ENCODE assay signal across 10 mouse cellular contexts in genomic region chr7:116294961-116295360, GRCm38 (mm10). TPM values are rescaled to one million over a fixed set of nuclear protein-coding genes. Genes with fewer than 3 reads are reported as not detected.
DNase-seq lines count a peak whose midpoint lies in the region; ATAC-seq and TF ChIP-seq lines count a peak whose summit lies in the region.
"Had no signal": no experiment of that assay in that cellular context is flagged by ENCODE, and none has a peak within 500 bp of the region (broad histone marks: within the 10 kb centered on the region; RNA-seq: fewer than 3 reads in every experiment).

No protein-coding gene starts in this region.

- H3K4me2 ChIP-seq in hindbrain, postnatal 0 days (ENCODE audit: low read depth, low read length) = no peak overlapping the region
- H3K4me2 ChIP-seq in hindbrain, embryonic 12.5 days (replicated peaks) = no peak overlapping the region
- H3K4me2 ChIP-seq in embryonic facial prominence, embryonic 11.5 days (ENCODE audit: low read depth, low read length) = no peak overlapping the region
- no peak overlapping the region for H3K4me2 ChIP-seq in limb, embryonic 13.5 days (replicated peaks)
- no peak overlapping the region for H3K4me2 ChIP-seq in midbrain, embryonic 16.5 days (ENCODE audit: low read length)
- H3K4me2 ChIP-seq: liver, embryonic 15.5 days had no signal

- no peaks in the 10 kb centered on the region for H3K36me3 ChIP-seq in hindbrain, postnatal 0 days (ENCODE audit: insufficient read depth, low read length)
- H3K36me3 ChIP-seq in hindbrain, embryonic 12.5 days = no peaks in the 10 kb centered on the region
- no peaks in the 10 kb centered on the region for H3K36me3 ChIP-seq in embryonic facial prominence, embryonic 11.5 days (replicated peaks; ENCODE audit: control insufficient read depth, insufficient read depth, low read depth, low read length)
- no peaks in the 10 kb centered on the region for H3K36me3 ChIP-seq in limb, embryonic 13.5 days
- H3K36me3 ChIP-seq in midbrain, embryonic 16.5 days (ENCODE audit: control insufficient read depth, insufficient read depth, low read length) = no peaks in the 10 kb centered on the region
- H3K36me3 ChIP-seq: liver, embryonic 15.5 days had no signal

- peak; percentile 35; the same call in 1 of the 2 replicates for ATAC-seq in hindbrain, postnatal 0 days
- no peak for ATAC-seq in hindbrain, embryonic 12.5 days (ENCODE audit: low FRiP score)
- ATAC-seq in embryonic facial prominence, embryonic 11.5 days (replicated peaks; ENCODE audit: insufficient number of reproducible peaks, low FRiP score, low TSS enrichment, low read depth) = no peak
- ATAC-seq in limb, embryonic 13.5 days (ENCODE audit: low FRiP score, low read depth) = no peak; the same call in 1 of the 2 replicates
- ATAC-seq in midbrain, embryonic 16.5 days = no peak
- ATAC-seq in frontal cortex, adult (ENCODE audit: low TSS enrichment) = no peak
- ATAC-seq: Patski had no signal

- no peak for DNase-seq in hindbrain, postnatal 0 days (ENCODE audit: low spot score)
- peak; percentile 63 for DNase-seq in ES-CJ7 (ENCODE audit: low read depth, low spot score)
- DNase-seq in embryonic facial prominence, embryonic 11.5 days (ENCODE audit: low spot score) = peak; percentile 43
- no peak for DNase-seq in ovary, postnatal 36 days (ENCODE audit: low spot score)

- H3K27me3 ChIP-seq in hindbrain, postnatal 0 days (ENCODE audit: insufficient read depth, low read length) = no peaks in the 10 kb centered on the region
- no peaks in the 10 kb centered on the region for H3K27me3 ChIP-seq in hindbrain, embryonic 12.5 days
- H3K27me3 ChIP-seq in embryonic facial prominence, embryonic 11.5 days (ENCODE audit: control insufficient read depth, insufficient read depth, low read length) = no peaks in the 10 kb centered on the region
- H3K27me3 ChIP-seq in limb, embryonic 13.5 days = no peaks in the 10 kb centered on the region
- no peaks in the 10 kb centered on the region for H3K27me3 ChIP-seq in midbrain, embryonic 16.5 days (ENCODE audit: control insufficient read depth, insufficient read depth, low read depth, low read length)
- H3K27me3 ChIP-seq: liver, embryonic 15.5 days; Patski had no signal

- peaks cover 4% of the 10 kb centered on the region; the same call in 1 of the 2 replicates for H3K4me1 ChIP-seq in hindbrain, postnatal 0 days (ENCODE audit: insufficient read depth, low read length)
- H3K4me1 ChIP-seq in hindbrain, embryonic 12.5 days = peaks cover 11% of the 10 kb centered on the region; the same call in 1 of the 2 replicates
- peaks cover 3% of the 10 kb centered on the region; the same call in 1 of the 2 replicates for H3K4me1 ChIP-seq in embryonic facial prominence, embryonic 11.5 days (ENCODE audit: control insufficient read depth, insufficient read depth, low read length)
- H3K4me1 ChIP-seq in limb, embryonic 13.5 days = peaks cover 15% of the 10 kb centered on the region
- H3K4me1 ChIP-seq in midbrain, embryonic 16.5 days (ENCODE audit: control insufficient read depth, insufficient read depth, low read length) = no peaks in the 10 kb centered on the region

- H3K9me3 ChIP-seq in hindbrain, postnatal 0 days (ENCODE audit: low read length) = no peaks in the 10 kb centered on the region
- H3K9me3 ChIP-seq in hindbrain, embryonic 12.5 days (replicated peaks) = no peaks in the 10 kb centered on the region
- no peaks in the 10 kb centered on the region for H3K9me3 ChIP-seq in embryonic facial prominence, embryonic 11.5 days (replicated peaks; ENCODE audit: control insufficient read depth, low read length)
- H3K9me3 ChIP-seq in limb, embryonic 13.5 days = no peaks in the 10 kb centered on the region
- H3K9me3 ChIP-seq in midbrain, embryonic 16.5 days (replicated peaks; ENCODE audit: control insufficient read depth, low read length, poor library complexity, severe bottlenecking) = no peaks in the 10 kb centered on the region
- H3K9me3 ChIP-seq: liver, embryonic 15.5 days had no signal

- WGBS in hindbrain, postnatal 0 days = 85% methylated on average over 3 of the region's 3 CpGs
- 71% methylated on average over 3 of the region's 3 CpGs for WGBS in hindbrain, embryonic 12.5 days
- 60% methylated on average over 3 of the region's 3 CpGs for WGBS in embryonic facial prominence, embryonic 11.5 days
- 50% methylated on average over 3 of the region's 3 CpGs for WGBS in limb, embryonic 13.5 days
- WGBS in midbrain, embryonic 16.5 days = 53% methylated on average over 3 of the region's 3 CpGs

- TF ChIP-seq CTCF in hindbrain, postnatal 0 days (IDR thresholded peaks at IDR 0.05; ENCODE audit: low read depth) = no peak

- H3K27ac ChIP-seq in hindbrain, postnatal 0 days = no peak overlapping the region
- no peak overlapping the region for H3K27ac ChIP-seq in hindbrain, embryonic 12.5 days
- no peak overlapping the region for H3K27ac ChIP-seq in embryonic facial prominence, embryonic 11.5 days (replicated peaks; ENCODE audit: low read depth, low read length)
- H3K27ac ChIP-seq in limb, embryonic 13.5 days = no peak overlapping the region
- no peak overlapping the region for H3K27ac ChIP-seq in midbrain, embryonic 16.5 days (ENCODE audit: low read length)
- H3K27ac ChIP-seq: liver, embryonic 15.5 days had no signal

- no peak overlapping the region for H3K9ac ChIP-seq in hindbrain, postnatal 0 days (replicated peaks; ENCODE audit: low read length)
- H3K9ac ChIP-seq in hindbrain, embryonic 12.5 days = no peak overlapping the region
- peak overlapping the region; percentile 13; the same call in 1 of the 2 replicates for H3K9ac ChIP-seq in embryonic facial prominence, embryonic 11.5 days (replicated peaks; ENCODE audit: low read length)
- H3K9ac ChIP-seq in limb, embryonic 13.5 days = peak overlapping the region; percentile 31; the same call in 1 of the 2 replicates
- H3K9ac ChIP-seq in midbrain, embryonic 16.5 days (ENCODE audit: low read depth, low read length) = no peak overlapping the region
- H3K9ac ChIP-seq: liver, embryonic 15.5 days had no signal

- H3K4me3 ChIP-seq in hindbrain, postnatal 0 days (ENCODE audit: low read length) = no peak overlapping the region
- no peak overlapping the region for H3K4me3 ChIP-seq in hindbrain, embryonic 12.5 days
- no peak overlapping the region for H3K4me3 ChIP-seq in embryonic facial prominence, embryonic 11.5 days (ENCODE audit: low read depth, low read length)
- no peak overlapping the region for H3K4me3 ChIP-seq in limb, embryonic 13.5 days
- H3K4me3 ChIP-seq in midbrain, embryonic 16.5 days (ENCODE audit: low read depth, low read length) = no peak overlapping the region
- H3K4me3 ChIP-seq: liver, embryonic 15.5 days had no signal

RNA-seq across cellular contexts. Expression of gene Plekha7, which starts 13.2 kb away (rescaled TPM):
- total RNA-seq in hindbrain, postnatal 0 days (2014; rRNA removed) = 17.7 and 22.8 TPM in 2 replicates
- polyA plus RNA-seq in hindbrain, postnatal 0 days (2015; fragmentation: Nextera tagmentation; extraction: Ambion mirVana) = 7.6 and 7.9 TPM in 2 replicates
- 10.7 and 12.5 TPM in 2 replicates for polyA plus RNA-seq in hindbrain, embryonic 12.5 days (2016; fragmentation: Nextera tagmentation; extraction: Ambion mirVana)
- 3.6 and 5.8 TPM in 2 replicates for polyA plus RNA-seq in embryonic facial prominence, embryonic 11.5 days (2014; fragmentation: Nextera tagmentation; extraction: Ambion mirVana)
- 7.3 and 9.7 TPM in 2 replicates for polyA plus RNA-seq in limb, embryonic 13.5 days (2015; fragmentation: Nextera tagmentation; extraction: Ambion mirVana)
- polyA plus RNA-seq in midbrain, embryonic 16.5 days (2015; fragmentation: Nextera tagmentation; extraction: Ambion mirVana) = 10.1 and 12.8 TPM in 2 replicates

RNA-seq across cellular contexts. Expression of gene Rps13, which starts 39.0 kb away (rescaled TPM):
- total RNA-seq in hindbrain, postnatal 0 days (2014; rRNA removed) = 129 and 249 TPM in 2 replicates
- 525 and 526 TPM in 2 replicates for polyA plus RNA-seq in hindbrain, postnatal 0 days (2015; fragmentation: Nextera tagmentation; extraction: Ambion mirVana)
- 569 and 639 TPM in 2 replicates for polyA plus RNA-seq in hindbrain, embryonic 12.5 days (2016; fragmentation: Nextera tagmentation; extraction: Ambion mirVana)
- 785 and 880 TPM in 2 replicates for polyA plus RNA-seq in embryonic facial prominence, embryonic 11.5 days (2014; fragmentation: Nextera tagmentation; extraction: Ambion mirVana)
- polyA plus RNA-seq in limb, embryonic 13.5 days (2015; fragmentation: Nextera tagmentation; extraction: Ambion mirVana) = 761 and 830 TPM in 2 replicates
- polyA plus RNA-seq in midbrain, embryonic 16.5 days (2015; fragmentation: Nextera tagmentation; extraction: Ambion mirVana) = 426 and 439 TPM in 2 replicates

Comparison
In these comparisons a context has a peak if more than half of its experiments do, and no peak if none do; other contexts are left out.
1. DNase-seq: peak in ES-CJ7 (single experiment) and embryonic facial prominence, embryonic 11.5 days (single experiment); none in hindbrain, postnatal 0 days (single experiment) and ovary, postnatal 36 days (single experiment).
2. H3K9ac ChIP-seq: peak in embryonic facial prominence, embryonic 11.5 days (single experiment) and limb, embryonic 13.5 days (single experiment); none in hindbrain, postnatal 0 days (single experiment), hindbrain, embryonic 12.5 days (single experiment) and midbrain, embryonic 16.5 days (single experiment).